Mouse (Mus musculus) C2C12 (cell line): ENCODE results near the gene Med7. TPM values are rescaled to one million over a fixed set of nuclear protein-coding genes. Genes with fewer than 3 reads are reported as not detected.

Experiments used
- H3K27me3 ChIP-seq: one replicate; pipeline ENCODE4 v1.6.1; 2011; ENCODE audit not compliant: control insufficient read depth, insufficient read depth, insufficient read length
- H3K36me3 ChIP-seq: one replicate; pipeline ENCODE4 v1.6.1; 2011; ENCODE audit not compliant: control insufficient read depth, insufficient read depth
- H3K4me3 ChIP-seq: one replicate; pipeline ENCODE4 v1.5.1; 2011; ENCODE audit warnings: mild to moderate bottlenecking, control low read depth; ENCODE audit not compliant: poor library complexity, insufficient read depth, severe bottlenecking
- H3K79me2 ChIP-seq: one replicate; pipeline ENCODE4 v1.6.1; 2011; ENCODE audit not compliant: control insufficient read depth, insufficient read depth
- H3K79me3 ChIP-seq: one replicate; pipeline ENCODE4 v1.6.1; 2011; ENCODE audit warnings: low read depth, control low read depth
- H3ac ChIP-seq: one replicate; pipeline ENCODE3; 2011; ENCODE audit warnings: low read depth; ENCODE audit not compliant: control insufficient read depth, insufficient read length
- CEBPB ChIP-seq: IDR thresholded peaks from one replicate; pipeline ENCODE4 v1.6.1; 2011; ENCODE audit warnings: low read depth, mild to moderate bottlenecking, control low read depth, moderate library complexity
- CTCF ChIP-seq: IDR thresholded peaks from one replicate; pipeline ENCODE4 v1.5.1; 2011; ENCODE audit not compliant: control insufficient read depth, insufficient read depth, insufficient read length
- FOSL1 ChIP-seq: IDR thresholded peaks from one replicate; pipeline ENCODE4 v1.8.0; 2011; ENCODE audit warnings: mild to moderate bottlenecking, low read length; ENCODE audit not compliant: poor library complexity, insufficient read depth, severe bottlenecking
- MAX ChIP-seq: IDR thresholded peaks from one replicate; pipeline ENCODE4 v1.6.1; 2011; ENCODE audit warnings: mild to moderate bottlenecking, control low read depth
- MYOD1 ChIP-seq: IDR thresholded peaks from one replicate; pipeline ENCODE4 v1.6.1; 2011; ENCODE audit warnings: low read depth; ENCODE audit not compliant: control insufficient read depth, insufficient read length
- MYOG ChIP-seq: IDR thresholded peaks from one replicate; pipeline ENCODE4 v1.6.1; 2011; ENCODE audit not compliant: control insufficient read depth, insufficient read length; ENCODE audit errors: extremely low read depth
- USF1 ChIP-seq: IDR thresholded peaks from one replicate; pipeline ENCODE4 v1.6.1; 2011; ENCODE audit warnings: low read depth, mild to moderate bottlenecking, control low read depth, moderate library complexity
- polyA plus RNA-seq: library from polyadenylated mRNA; unstranded; fragments of >200 nt; fragmentation: generic; extraction: Trizol; gene quantifications from one replicate; pipeline ENCODE4 v1.2.1, GENCODE M21; 2012; ENCODE audit warnings: missing spikeins

Gene Med7
- polyA plus RNA-seq, 1 experiment = 19.8 TPM

DNA sequence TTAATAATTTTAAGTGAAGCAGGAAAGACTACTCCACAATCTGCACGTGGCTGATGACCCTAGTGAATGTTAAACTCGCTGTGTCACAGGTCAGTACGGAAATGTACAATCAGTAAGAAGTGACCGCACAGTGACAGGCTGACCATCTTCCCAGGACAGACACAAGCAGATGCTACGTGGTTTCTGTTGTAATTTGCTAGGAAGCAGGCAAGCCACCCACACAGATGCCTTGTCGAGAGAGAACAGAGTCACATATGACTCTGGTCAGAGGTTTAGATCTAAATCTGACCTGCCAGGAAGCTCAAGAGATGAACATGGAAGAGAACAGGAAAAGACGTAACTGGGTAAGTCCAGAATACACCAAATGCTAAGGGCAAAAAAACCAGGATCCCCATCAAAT is 43.8 kb upstream of the Med7 start:
- Histone ChIP-seq H3K79me3 (no peaks in the 10 kb centered on the region), H3K36me3 (no peaks in the 10 kb centered on the region), H3K79me2 (no peaks in the 10 kb centered on the region), H3ac (no peak overlapping the region), H3K4me3 (no peak overlapping the region), H3K27me3 (no peaks in the 10 kb centered on the region)
- TF ChIP-seq FOSL1 (no peak), MYOD1 (peak; percentile 97)

DNA sequence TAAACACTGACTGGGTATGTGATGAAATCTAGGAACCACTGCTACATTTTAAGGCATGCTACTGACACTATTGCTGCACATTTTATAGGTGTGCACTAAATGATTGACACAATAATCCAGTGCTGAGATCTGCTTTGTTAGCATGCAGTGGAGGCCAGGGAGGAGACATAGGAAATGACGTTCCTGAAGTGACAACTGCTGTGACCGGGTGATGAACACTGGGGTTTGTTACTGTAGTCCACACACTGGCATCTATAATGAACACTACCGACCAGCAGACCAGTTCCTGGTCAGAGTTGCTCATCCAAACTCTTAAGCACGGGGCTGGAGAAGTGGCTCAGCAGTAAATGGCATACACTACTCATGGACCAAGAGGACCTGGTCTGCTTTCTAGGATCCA is 43.3 kb upstream of the Med7 start:
- Histone ChIP-seq H3K79me3 (no peaks in the 10 kb centered on the region), H3K27me3 (no peaks in the 10 kb centered on the region), H3ac (no peak overlapping the region), H3K36me3 (no peaks in the 10 kb centered on the region), H3K79me2 (no peaks in the 10 kb centered on the region), H3K4me3 (no peak overlapping the region)
- TF ChIP-seq USF1 = no peak
- no peak for TF ChIP-seq CEBPB
- TF ChIP-seq FOSL1 = no peak
- no peak for TF ChIP-seq MYOD1
- no peak for TF ChIP-seq MAX
- TF ChIP-seq CTCF = no peak
- no peak for TF ChIP-seq MYOG

DNA sequence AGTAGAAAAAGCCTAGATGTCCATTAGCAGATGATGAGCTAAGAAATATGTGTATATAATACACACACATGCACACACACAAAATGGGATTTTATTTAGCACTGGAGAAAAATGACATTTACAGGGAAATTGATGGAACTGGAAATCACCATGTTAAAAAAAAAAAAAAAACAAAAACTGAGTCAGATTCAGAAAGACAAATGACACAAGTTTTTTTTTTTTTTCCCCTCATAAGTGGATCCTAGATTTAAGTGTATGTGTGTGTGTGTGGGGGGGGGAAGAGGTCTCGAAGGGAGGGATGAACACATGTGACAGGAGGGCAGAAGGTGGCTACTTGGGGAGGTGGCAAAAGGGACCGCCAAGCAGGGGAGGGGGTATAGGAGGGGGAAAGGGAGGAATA is 41.6 kb upstream of the Med7 start:
- TF ChIP-seq MYOG (no peak), CTCF (no peak), USF1 (no peak)
- no peaks in the 10 kb centered on the region for H3K27me3 ChIP-seq
- no peak overlapping the region for H3ac ChIP-seq
- no peak overlapping the region for H3K4me3 ChIP-seq
- no peaks in the 10 kb centered on the region for H3K79me3 ChIP-seq
- no peaks in the 10 kb centered on the region for H3K36me3 ChIP-seq
- no peaks in the 10 kb centered on the region for H3K79me2 ChIP-seq

DNA sequence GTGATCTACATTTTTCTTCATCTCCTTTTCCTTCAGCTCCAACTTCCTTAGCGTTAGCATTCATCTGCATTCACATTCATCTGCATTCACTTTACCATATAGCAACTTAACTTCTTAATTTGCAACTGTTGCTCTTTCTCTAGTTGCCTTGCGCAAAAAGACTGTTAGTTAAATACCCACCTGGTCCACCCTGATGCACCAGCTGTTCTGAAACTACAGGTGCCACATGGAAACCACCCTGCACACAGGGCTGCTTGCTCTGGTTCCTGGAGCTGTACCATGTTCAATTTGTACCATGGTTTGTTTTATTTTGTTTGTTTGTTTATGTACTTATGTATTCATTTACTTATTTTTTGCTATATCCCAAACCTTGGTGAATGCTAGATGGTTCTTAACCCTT is 41.0 kb upstream of the Med7 start:
- H3K4me3 ChIP-seq = no peak overlapping the region
- no peak for TF ChIP-seq FOSL1
- TF ChIP-seq MYOG = no peak
- TF ChIP-seq MAX = no peak
- TF ChIP-seq USF1 = no peak
- TF ChIP-seq CEBPB = no peak
- TF ChIP-seq MYOD1 = no peak
- TF ChIP-seq CTCF = no peak
- no peaks in the 10 kb centered on the region for H3K36me3 ChIP-seq

DNA sequence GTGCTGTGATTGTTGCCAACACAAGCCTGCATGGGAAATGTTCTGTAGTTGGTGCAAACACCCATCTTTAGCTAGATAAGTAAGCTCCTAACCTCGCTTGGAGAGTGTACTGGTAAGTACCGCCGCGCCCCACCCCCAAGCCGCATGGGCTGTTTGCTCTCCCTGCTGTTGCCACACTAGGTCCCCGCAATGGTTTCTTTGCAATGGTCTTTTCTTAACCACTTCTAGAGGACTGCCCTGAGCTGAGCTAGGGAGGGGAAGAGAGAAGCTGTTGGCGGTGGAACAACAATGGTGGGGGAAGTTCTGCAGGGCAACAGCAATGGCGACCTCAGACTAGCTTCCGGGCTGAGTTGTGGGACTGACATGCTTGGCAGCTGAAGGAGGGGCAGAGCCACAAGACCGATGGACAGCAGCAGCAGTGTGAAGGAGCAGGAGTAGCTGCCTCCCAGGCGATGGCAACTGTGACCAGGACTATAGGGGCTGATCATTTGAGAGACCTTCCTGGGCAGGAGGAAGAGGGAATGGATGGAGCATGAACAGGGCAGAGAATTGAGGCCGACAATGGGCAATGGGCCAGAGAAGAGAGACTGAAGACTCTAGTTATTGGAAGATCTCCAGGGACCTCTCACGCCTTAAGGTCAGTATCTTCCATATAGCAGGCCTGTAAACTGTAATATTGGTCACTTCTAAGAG is 40.4 kb upstream of the Med7 start, which contains the start of gene Fam71b:
Fam71b (plus strand) TSS at position 393 of the 693 bp plus-strand sequence.
- Histone ChIP-seq H3K79me3 (no peaks in the 10 kb centered on the region), H3K27me3 (no peaks in the 10 kb centered on the region), H3K36me3 (no peaks in the 10 kb centered on the region), H3ac (no peak within 1 kb of the TSS), H3K4me3 (no peak within 1 kb of the TSS), H3K79me2 (no peaks in the 10 kb centered on the region)
- no peak for TF ChIP-seq MAX

More for the DNA sequence above, 41.0 kb upstream of the Med7 start:
- no peaks in the 10 kb centered on the region for H3K27me3 ChIP-seq
- no peaks in the 10 kb centered on the region for H3K79me3 ChIP-seq
- no peaks in the 10 kb centered on the region for H3K79me2 ChIP-seq
- no peak overlapping the region for H3ac ChIP-seq

DNA sequence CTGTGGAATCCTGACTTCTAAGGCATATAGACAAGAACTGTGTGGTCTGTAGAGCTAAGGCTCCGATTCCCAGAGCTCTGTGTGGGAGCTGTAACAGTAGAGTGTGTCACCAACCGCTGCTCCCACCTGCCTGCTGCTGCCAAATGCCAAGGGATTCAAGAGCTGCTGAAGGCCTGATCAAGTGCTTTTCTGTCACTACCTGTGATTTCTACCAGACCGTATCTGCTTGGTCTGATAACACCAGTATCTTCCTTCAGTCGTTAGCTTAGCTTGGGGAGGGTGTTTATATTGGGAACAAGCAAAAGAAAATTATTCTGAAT is 39.9 kb upstream of the Med7 start:
- Histone ChIP-seq H3K36me3 (no peaks in the 10 kb centered on the region), H3K4me3 (no peak overlapping the region), H3K27me3 (no peaks in the 10 kb centered on the region), H3K79me3 (no peaks in the 10 kb centered on the region), H3ac (no peak overlapping the region), H3K79me2 (no peaks in the 10 kb centered on the region)
- TF ChIP-seq CEBPB (no peak), CTCF (no peak), MYOG (no peak), MYOD1 (no peak), USF1 (no peak), MAX (no peak), FOSL1 (no peak)
